Mouse (Mus musculus): Measurements from ENCODE around the gene Ptprd.

The Ptprd gene

GRCm38 (mm10) chr4:76286016-76286415 lies 1925.7 kb downstream of the Ptprd start:
- DNase-seq = no peak

DNA sequence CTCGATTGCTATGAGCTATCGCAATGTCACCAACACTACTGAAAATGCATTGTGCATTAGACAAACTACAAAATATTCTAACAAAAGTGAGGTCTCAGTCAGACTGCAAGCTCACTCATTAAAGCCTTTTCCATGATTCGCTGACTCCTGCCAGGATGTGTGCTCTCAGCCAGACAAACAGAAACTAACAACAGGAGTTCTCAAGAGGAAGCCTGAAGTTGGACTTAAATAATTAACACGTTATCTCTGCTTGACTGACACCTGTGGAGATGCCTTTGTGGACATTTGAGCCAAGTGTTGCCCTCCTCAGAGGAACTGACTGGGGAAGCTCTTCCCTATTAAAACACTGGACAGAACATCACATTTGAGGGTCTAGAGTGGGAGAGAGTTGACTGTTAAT lies 1928.9 kb downstream of the Ptprd start:
- DNase-seq = no peak

DNA sequence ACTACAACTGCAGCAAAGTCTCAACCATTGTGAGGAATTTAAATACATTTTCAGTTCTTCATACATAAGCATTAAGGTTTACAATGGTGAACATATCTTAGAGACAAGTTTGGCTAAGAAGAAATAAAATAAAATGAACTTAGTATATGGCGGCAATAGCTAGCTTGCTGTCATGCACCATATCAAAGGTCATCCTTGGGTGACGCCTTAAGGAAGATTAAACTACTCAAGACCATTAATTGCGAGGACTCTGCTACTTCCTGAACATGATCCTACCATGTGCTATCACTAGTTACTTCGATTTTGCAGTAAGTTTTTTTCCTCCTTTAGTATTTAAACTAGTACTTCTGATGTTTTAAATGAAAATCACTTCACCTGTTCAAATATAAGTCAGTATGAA lies 1949.0 kb downstream of the Ptprd start:
- DNase-seq = no peak

- no peak for DNase-seq
These were observed 1951.1 kb downstream of the Ptprd start for GRCm38 (mm10) chr4:76260686-76261085.

GRCm38 (mm10) chr4:76260286-76260685 lies 1951.5 kb downstream of the Ptprd start:
- no peak for DNase-seq

DNA sequence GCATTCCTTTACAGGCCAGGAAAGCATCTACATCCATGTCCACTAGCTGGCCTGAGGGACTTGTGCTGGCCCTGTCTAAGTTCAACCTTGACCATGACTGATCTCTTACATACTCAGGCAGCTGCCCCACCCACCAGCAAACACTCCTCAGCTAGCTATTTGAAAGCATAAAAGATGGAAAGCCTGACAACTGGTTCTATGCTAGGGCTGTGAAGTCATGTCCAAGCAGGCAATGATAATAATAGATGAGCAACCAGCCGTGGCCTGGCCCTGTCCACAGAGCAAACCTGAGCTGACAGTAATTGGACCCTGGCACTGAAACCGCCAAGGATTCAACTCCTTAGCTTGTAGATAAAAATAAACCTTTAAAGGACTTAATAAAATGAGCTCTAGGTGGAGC lies 1952.1 kb downstream of the Ptprd start:
- DNase-seq = no peak

DNA sequence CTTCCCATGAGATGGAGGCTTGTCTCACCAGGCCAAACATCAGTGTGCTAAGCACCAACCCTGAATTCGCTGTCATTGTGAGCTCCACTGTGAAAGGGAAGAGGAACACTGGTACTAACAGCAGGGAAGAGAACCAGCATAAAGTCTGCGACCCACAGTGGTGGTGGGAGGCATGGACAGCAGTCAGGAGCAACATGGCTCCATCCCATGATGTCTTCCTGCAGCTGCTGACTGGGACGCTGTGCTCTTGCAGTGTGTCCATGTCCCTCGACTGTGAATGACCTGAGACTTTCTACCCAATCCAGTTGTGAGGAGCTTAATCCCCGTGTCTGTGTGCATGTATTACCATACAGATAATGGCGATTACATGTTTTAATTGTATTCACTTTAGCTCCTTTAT lies 1967.4 kb downstream of the Ptprd start:
- DNase-seq = no peak

GRCm38 (mm10) chr4:76241542-76241941 lies 1970.2 kb downstream of the Ptprd start:
- DNase-seq = no peak

GRCm38 (mm10) chr4:76241140-76241539 lies 1970.6 kb downstream of the Ptprd start:
- DNase-seq = no peak

DNA sequence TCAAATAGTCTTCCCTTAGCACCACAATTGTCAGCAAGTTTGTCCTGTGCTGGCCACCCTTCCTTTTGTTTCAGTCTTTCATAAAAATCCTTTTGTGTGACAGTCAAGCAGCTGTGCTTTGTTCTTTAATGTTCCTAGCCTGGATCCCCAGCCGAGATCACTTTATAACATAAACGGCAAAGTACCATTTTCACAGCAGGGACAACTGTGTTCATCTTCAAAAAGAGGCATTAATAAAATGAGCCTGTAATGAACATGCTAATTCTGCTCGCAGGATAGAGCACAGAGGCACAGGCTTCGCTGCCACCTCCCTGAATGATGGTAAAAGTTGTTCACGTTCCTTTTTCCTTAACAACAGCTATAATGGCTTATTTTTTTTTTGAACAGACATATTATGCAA lies 1972.7 kb downstream of the Ptprd start:
- no peak for DNase-seq

GRCm38 (mm10) chr4:76238577-76238976 lies 1973.2 kb downstream of the Ptprd start:
- no peak for DNase-seq

DNA sequence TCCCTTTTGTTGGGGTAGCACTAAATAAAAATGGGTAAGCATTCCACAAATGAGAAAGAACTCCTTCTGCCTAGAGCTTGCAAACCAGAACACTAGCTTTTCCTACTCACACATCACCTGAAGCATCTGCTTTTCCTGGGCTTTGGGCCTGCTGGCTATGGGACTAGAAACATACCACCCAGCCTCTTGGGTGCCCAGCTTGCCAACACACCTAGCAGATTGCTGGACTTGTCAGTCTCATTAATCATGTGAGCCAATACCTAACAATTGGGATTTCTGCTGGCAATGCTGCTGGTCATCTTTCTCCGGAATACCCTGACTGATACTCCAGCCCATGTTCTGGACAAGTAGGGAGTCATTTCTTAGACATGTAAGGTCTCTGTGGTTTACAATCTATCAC lies 1973.9 kb downstream of the Ptprd start:
- DNase-seq = no peak

GRCm38 (mm10) chr4:76223720-76224119 lies 1988.0 kb downstream of the Ptprd start:
- no peak for DNase-seq

DNA sequence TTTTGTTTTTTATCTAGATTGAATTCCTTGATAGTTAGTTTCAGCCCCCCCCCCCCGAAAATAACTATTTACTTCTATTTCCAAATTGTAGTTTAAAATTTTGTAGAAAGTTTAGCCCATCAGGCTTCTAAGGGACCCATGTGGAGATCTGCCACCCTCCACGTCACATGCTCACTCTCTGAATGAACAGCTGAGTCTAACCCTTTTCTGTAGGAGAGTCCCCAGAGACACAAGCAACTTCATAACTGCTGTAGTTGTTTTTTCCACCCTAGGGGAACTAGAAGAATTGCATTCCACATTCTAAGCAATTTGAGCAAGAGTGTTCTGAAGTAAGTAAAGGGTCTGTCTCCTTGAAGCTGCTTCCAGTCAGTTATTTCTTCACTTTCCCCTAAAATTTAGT lies 1989.2 kb downstream of the Ptprd start:
- no peak for DNase-seq

DNA sequence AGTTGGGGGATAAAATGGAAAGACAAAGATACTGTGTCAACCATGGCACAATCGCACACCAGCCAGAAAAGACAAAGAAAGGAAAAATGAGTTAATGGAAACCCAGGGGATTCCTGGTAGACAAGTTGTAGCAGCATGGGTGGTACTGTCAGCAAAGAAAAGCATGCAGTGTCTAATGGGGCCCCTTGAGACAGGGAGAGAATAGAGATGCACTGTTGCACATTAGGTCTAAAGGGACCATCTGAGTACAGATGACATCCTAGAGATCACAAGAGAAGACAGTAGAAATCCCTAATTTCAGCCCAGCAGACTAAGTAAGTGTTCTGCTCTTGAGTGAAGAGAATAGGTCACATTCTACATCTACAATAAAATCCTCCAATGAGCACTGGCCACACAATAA lies 1993.7 kb downstream of the Ptprd start:
- no peak for DNase-seq

DNA sequence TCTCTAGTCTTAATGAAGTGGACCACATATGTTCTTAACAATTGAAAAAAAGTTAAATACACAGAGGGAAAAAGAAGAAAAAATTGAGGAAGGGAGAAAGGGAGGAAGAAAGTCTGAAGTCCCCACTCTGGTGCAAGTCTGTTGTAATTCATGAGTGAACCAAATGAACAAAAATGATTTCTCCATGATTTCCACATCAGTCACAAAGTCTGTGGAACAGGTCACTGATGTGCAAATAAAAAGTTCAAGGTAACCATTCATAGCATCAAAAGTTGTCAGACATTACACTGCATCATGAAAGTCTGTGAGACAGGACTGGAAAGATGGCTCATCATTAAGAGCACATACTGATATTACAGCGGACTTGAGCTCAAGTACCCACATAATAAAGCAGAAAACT lies 1996.6 kb downstream of the Ptprd start:
- no peak for DNase-seq

GRCm38 (mm10) chr4:76199321-76199720 lies 2012.4 kb downstream of the Ptprd start:
- no peak for DNase-seq

- no peak for DNase-seq
These were observed 2017.0 kb downstream of the Ptprd start for GRCm38 (mm10) chr4:76194762-76195161.

DNA sequence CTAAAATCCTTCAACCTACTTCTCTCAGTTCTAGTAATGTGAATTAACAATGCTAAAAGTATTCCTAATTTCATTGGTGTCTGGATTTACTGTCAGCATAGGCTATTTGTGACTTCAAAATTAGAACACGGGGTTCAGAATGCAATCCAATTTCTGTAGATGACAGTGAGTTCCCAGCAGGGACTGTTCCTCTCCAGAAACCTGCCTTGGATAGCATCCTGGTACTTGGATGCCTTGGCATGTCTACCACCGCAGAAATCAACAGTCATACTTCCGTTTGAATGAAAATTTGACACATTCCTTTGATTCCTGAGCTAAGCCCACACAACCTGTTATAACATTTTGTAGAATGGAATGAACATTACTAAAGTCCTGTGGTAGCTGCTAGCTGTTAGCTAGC lies 2018.3 kb downstream of the Ptprd start:
- DNase-seq = no peak

DNA sequence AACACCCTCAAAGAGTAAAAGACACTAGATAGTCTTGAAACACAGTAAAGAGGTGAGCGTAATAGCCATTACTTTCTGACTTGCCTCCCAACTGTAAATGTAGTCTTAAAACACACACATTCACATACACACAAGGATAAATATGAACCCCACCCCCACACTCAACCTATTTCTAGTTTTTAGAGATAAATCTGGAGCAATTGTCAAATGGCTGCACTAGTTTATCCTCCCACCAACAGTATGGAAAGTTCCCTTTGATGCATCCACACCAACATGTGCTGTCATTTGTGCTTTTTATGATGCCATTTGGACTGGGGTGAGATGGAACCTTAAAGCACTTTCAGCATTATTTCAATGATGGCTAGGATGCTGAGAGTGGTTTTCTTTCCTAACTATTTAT lies 2019.7 kb downstream of the Ptprd start:
- DNase-seq = no peak

GRCm38 (mm10) chr4:76190788-76191187 lies 2021.0 kb downstream of the Ptprd start:
- no peak for DNase-seq

DNA sequence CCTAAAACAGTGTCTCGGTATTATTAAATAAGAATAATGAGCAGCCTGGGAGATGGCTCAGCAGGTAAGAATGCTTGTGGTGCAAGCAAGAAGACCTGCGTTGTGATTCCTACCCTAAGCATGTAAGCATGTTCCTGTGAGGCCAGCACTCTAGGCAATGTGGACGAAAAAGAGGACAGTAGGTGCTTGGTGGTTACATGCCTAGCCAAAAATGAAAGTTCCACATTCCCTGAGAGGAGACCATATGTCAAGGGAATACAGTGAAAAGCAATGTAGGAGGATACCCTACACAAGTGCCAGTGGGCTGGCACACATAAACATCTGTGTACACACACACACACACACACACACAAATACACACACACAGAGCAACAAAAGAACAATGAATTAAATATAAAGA lies 2028.7 kb downstream of the Ptprd start:
- DNase-seq = no peak

DNA sequence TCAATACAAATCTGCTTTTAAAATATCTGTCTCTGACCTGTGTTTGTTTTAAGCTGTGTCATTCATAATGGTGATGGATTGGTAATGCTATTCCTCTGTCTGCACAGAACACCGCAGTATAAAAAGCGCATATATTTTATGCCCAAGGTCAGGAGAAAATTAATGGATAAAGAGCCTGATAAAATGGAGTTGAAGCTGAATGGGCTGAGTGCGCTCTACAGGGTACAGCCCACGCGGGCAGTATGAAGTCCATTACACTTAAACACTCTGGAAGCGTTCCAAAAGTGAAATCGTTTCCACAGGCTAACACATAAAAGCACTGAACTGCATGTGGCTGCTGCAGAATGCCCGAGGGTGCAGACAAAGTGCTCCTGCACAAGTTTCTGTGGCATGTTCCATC lies 2032.3 kb downstream of the Ptprd start:
- DNase-seq = no peak

- DNase-seq = peak; percentile 2
These were observed 2036.7 kb downstream of the Ptprd start for GRCm38 (mm10) chr4:76175086-76175485.

GRCm38 (mm10) chr4:76155750-76156149 lies 2056.0 kb downstream of the Ptprd start:
- DNase-seq = no peak

GRCm38 (mm10) chr4:76154190-76154589 lies 2057.6 kb downstream of the Ptprd start:
- no peak for DNase-seq

Measured in right cerebral cortex, postnatal 4 days (tissue).